Mouse (Mus musculus): ENCODE measurements at regions not wholly inside any gene's neighbourhood (a gene's known extent, or its start where the extent isn't known, plus 50 kb on each side); places are given as distances from the start of the nearest gene placed in this dataset.

DNA sequence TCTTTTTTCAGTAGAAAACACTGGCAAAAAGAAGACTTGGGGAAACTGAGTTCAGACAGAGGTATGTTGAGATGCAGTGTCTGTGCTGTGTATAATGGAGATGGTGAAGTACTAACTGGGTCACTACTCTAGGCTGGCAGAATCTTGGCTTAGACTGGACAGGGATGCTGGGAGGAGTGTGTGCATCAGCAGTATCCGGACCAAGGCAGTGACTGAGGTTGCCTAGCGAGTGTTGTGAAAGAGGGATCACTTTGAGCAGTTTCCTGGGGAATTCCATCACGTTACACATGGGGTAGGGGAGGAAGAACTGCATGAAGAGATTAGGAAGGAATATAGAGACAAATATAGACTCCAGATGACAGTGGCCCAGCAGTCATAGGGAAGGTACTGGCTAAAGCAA lies 87.9 kb upstream of the Itprid2 start:
- no peak for DNase-seq (ENCODE audit: low read depth)

DNA sequence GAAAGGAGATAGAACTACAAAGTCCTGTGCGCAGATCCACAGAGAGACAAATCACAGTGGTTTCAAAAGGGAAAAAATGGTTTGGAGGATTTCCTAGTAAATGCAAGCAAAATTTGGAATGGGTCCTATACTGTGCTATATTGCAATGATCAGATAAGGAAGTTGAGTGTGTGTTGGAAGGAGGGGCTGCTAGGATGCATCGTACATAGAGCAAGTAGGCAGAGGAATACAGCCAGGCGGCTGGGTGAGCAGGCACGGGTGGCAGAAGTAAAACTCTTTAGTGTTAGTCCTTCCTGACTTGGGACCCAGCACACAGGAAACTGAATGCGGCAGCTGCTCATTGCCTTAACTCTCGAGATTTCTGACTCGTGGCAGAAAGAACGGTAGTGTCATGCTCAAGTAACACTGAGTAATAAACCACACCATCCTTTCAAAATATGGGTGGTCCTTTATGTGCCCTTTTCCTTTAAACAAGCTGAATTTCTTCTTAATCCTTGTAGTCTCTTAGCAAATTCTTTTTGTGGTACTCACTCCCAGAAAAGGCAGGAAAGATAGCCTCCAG lies 87.0 kb upstream of the Itprid2 start:
- no peak for DNase-seq (ENCODE audit: low read depth)

DNA sequence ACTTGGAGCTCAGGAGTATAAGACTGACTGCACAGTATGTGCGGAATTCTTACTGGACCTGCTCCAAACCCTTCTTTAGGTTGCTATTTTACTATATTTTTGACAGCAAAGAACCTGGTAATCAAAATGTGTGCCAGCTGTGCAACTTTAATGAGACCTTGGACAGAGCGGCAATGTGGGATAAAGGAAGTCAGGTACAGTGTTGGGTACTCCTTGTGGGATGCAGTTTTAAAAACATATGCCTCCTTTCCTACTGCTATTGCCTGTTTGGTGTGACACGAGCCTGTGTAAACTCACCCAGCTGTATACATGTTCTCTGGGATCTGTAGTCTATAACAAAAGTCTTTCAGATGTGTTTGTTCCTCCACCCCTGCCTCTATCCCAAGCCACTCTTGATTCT lies 85.4 kb upstream of the Itprid2 start:
- no peak for DNase-seq (ENCODE audit: low read depth)

DNA sequence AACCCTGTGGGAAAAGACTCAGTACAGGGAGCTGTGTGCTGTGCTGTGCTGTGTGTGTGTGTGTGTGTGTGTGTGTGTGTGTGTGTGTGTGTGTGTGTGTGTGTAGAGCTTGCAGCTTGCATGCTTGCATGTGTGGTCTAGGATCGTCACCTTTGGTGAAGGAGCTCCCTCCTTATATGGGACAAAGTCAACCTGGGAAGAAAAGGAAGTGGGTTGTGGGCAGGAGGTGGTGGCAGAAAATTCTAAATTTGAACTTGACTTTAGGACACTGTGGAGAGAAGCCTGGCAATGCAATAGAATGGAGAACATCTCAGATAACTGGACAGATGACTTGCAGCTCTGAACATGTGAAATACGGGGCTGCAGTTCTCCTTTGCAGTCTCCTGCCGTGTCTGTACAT lies 84.7 kb upstream of the Itprid2 start:
- no peak for DNase-seq (ENCODE audit: low read depth)

DNA sequence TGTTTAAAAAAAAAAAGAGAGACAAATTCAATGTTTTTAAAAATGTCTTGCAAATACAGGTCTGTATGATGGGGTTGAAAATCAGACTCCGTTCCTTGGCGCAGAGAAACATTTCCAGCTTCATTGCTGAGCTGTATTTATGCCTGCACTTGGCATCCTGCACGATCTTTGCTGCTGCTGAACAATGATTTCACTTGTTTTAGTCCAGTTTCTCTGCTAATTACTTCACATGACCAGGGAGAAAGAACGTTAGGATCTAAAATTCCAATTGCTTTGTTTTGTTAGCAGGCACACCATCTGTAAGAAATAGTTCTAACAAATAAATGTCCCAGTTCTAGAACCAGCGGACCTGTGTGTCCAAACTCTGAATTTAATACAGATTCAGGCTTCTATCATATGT lies 82.7 kb upstream of the Itprid2 start:
- no peak for DNase-seq (ENCODE audit: low read depth)

DNA sequence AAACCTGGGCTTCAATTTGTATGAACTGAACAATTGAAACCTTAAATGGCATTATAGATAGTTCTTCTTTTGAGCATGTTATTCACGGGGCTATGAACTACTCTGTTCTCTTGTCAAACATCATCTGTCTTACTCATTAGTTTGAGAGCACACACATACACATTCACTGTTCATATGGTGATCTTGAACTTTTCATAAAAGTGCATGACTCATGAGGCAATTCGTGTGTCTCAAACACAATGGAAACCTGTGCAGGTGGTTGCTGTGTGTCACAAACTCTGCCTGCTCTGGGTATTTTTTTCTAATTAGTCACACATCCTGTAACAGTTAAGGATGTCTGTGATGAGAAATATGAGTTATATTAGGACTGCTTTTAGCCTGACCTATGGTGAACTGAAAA lies 79.8 kb upstream of the Itprid2 start:
- no peak for DNase-seq (ENCODE audit: low read depth)

DNA sequence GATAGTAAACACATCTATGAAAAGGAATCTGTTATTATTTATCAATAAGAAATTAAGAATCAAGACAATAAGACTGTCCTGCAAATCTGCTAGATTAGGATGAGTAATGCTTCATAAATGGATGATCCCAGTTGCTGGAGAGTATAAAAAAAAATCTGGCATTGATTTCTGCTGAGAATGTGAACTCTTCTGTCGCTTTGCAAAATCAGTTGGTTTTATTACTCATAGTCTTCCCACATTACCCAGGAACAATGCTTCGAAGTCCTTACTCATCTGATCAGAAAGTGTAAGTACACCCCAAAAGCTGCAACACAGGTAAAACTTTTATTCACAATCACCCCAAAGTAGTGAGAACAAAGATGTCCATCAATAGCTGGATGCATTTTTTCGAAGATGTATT lies 77.8 kb upstream of the Itprid2 start:
- no peak for DNase-seq (ENCODE audit: low read depth)

DNA sequence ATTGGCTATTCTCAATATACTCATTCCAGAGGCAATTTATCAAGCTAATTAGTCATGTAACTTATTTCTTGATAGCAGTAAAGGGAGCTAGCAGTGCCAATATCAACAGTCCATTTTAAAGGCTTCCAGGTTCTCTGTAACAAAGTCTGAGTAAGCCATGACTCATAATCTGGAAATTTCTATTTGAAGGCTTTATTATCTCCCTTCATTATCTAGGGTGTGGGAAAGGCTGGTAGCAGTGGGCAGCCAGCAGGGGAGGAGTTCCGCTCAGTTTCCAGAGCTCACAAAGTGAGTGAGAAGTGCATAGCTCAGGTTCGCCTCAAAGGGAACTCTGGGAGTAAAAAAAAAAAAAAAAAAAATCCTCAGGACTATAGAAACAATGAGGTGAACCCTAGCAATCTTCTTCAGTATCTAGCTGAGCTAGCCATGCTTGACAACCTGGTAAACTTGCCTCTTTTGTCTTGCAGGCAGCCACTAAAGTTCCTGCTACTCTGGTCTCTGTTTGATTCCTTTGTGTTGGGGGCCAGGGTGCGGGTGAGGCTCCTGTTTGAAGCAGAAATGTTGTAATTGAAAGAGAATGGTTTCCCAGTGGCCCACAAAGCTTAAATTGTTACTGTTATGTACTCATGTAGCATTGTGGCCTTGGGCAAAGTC lies 68.7 kb upstream of the Itprid2 start:
- no peak for DNase-seq (ENCODE audit: low read depth)

DNA sequence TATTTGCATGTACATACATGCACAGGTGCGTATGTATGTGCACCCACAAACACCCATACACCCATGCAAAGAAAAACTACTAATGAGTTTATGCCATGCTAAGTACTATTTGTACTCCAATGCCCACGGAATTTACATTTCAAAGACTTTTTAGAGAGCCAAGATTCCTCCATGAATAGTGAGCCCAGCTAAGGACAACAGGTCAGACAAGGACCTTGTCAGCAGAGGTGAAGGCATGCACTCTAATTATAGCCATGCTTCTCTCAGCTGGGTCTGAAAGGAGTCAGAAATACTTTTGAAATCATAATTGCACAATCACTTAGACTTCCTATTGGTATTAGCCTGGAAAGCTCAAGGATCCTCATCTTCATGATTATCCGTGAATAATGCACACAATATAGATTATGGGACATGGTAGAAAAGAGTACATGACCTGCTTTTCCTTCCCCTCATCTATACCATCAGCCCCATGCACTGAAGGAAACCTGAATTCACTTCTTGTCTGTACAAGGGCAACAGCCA lies 67.7 kb upstream of the Itprid2 start:
- DNase-seq (ENCODE audit: low read depth): no peak

DNA sequence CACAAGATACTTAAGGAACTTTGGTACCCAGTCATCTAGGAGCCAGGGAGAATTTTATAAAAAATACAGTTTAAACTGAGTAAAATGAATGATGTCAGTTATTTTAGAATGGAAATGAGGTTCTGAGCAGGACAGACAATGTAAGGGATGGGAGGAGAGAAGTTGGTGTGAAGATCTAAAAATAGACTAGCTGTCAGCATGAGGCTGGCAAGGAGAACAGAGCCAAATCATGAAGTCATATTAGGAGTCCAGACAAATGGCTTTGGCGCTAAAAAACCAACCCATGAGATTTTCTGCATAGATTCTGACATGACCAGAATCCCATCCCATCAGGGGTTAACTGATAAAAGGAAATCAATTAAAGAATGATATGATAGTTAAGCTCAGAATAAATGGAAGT lies 65.5 kb upstream of the Itprid2 start:
- DNase-seq (ENCODE audit: low read depth): no peak

DNA sequence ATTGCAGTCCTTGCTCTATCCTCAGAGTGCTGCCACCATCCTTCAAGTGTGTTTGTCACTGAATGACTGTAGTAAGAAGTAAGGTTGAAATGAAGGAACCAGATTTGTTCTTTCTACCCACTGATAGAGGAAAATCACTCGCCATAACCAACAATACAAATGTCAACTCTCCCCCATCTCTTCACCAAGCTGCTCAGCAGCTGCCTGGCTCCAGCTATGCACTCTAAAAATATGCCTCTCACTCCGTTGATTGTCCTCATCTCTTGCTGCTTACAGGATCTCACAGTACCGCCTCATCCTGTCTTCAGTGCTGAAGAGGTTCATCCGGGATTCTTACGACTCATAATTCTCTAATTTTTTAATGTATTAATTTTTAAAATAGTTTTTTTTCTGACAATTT lies 63.2 kb upstream of the Itprid2 start:
- no peak for DNase-seq (ENCODE audit: low read depth)

DNA sequence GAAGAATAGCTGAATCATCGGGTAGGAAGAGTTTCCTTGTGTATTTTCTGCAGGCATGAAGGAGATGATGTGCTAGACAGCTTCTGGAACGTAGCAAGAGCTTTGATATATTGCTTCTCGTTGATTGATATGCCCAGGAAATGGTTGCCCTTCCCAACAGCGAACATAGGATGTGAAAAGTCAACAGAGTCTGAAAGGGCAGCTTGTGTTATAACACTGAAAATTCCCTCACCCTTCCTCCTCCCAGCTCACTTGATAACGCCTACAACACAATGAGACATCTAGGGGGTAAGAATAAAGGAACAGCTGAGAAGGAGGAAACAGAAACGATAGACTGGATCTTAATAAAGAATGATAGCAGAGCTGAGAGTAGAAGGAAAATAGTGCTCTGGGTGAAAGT lies 60.1 kb upstream of the Itprid2 start:
- no peak for DNase-seq (ENCODE audit: low read depth)

DNA sequence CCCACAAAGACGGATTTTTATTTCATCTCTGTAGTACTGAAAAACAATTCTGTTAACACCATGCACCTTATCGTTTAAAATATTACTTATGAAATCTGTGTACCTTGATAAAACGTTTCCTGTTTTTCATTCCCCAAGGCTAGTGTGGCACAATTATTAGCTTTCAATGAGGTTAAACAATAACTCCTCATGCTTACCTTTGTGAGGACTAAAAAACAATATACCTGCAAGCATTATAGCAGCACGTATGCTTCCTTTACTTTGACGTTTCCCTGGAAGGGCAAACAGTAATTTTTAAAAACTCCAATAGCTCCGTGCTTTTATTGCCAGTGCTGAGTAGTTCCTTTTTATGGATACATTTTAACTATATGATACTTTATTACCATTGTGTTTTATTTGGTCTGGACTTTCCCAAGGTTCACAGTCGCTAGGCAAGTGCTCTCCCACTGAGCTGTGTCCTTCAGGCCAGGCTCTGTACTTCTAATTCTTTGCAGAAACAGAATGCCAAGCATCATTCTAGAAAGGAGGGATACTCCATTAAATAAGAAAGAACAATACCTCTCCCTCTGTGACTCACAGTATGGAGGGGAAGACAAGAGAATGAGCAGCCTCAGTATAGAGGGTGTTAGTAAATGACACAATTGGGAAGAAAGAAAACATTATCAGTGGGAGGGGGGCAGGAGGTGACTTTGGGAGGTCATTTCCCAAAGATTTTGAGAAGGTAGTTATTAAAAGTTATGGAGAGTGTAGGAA lies 50.0 kb upstream of the Itprid2 start:
- DNase-seq (ENCODE audit: low read depth): no peak

Data from gonadal fat pad, adult 2 months (tissue).